Mouse (Mus musculus): ENCODE measurements around the gene Fam219a. TPM values are rescaled to one million over a fixed set of nuclear protein-coding genes. Genes with fewer than 3 reads are reported as not detected.
A peak's percentile ranks its signal among the peaks of the same experiment; 100 is the strongest.

The Fam219a gene
- total RNA-seq (2021): 100 to 1,000 TPM; 159 to 163 TPM
- long read RNA-seq, transcript Fam219a-203 (6 exons, 3,357 nt): major isoform, 9 of 33 reads
- long read RNA-seq, partial matches to known transcripts: 0 of 33 reads
- long read RNA-seq, other reads (novel, unspliced or antisense): 22 of 33 reads

DNA sequence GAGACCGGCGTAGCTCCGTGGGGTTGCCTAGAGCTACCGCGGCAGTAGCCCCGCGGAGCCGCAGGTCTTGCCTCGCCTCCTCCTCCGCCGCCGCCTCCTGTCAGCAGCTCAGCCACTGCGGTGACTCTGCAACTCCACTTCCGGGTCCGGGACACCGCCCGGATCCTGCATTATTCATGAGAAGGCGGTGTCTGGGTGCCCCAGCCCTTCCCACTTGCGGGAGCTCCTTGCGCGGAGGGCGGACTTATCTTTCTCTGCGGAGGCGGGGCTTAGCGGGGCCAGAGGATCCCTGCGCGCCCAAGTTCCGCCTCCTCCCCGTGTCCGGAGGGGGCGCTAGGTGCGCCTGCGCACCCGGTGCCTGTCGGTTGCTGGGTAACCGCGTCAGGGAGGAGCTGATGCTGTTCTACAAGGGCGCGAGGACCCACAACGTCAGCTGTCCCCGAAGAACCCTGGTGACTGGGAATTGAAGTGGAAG is at the start of gene Fam219a, which contains the start of gene Dnaic1:
TSS of gene Fam219a (minus strand) at position 128 of the 475 bp plus-strand sequence.
TSS of gene Dnaic1 (plus strand) at position 365 of the 475 bp plus-strand sequence.
- DNase-seq (ENCODE audit: low spot score in 2 of 2): peak; percentile 99

DNA sequence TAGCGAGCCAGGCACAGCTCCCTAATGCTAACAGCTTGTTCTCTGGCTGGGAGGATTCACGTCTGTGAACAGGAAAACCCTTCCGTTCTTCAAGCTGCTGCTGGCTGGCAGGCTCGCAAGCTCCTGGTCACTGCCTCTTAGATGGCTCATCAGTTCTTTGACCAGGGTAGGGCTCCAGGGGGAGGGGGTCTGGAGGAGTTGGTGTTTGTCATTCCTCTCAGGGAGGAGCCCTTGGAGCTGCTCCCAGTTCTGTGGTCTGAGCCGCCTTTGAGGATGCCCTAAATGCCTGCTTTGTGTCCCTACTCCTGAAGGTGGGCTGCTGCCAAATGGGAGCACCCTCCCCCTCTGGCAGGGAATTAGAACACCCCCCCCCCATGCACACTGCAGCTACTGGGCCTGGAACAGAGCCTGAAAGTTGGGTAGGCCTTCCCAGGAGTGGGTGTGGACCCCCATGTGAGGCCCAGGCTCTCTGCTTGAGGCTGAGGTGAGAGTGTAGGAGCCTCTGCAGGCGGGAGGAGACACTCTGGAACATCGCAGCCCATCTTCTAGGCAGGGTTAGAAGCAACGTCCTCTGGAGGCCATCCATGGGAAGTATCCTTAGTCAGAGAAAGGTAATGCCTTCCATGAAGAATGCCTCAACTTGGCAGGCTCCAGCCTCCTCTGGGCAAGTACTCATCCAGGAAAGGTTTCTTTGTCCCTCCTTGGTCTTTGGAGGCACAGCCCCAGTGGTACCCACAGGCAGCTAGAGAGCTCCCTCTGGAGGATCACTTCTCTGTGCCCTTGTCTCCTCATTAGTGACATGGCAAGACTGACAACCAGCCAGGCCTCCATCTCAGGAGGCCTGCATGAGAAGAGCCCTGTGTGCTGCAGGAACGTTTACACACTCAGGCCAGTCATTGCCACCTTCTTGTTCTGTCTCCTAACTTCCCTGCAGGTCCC is 46.6 kb upstream of the Fam219a start:
- peak; percentile 64 to 87 for DNase-seq (ENCODE audit: low spot score in 2 of 2)

DNA sequence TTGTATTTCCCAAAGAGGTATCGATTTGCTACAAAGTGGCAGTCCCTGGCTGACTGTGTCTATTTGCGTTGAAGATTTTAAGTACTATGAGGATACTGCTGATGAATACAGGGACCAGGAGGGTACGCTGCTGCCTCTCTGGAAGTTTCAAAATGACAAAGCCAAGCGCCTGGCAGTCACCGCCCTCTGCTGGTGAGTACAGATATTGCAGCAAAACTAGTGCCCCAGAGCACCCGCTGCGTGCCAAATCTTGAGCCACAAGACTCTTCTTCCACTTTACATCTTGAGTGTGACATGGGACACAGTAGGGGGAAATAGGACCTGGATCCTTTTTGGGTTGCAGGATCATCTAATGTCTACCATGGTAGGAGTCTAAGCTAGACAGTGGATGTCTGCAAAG is 44.8 kb upstream of the Fam219a start:
- DNase-seq (ENCODE audit: low spot score in 2 of 2): peak; percentile 78 to 94

DNA sequence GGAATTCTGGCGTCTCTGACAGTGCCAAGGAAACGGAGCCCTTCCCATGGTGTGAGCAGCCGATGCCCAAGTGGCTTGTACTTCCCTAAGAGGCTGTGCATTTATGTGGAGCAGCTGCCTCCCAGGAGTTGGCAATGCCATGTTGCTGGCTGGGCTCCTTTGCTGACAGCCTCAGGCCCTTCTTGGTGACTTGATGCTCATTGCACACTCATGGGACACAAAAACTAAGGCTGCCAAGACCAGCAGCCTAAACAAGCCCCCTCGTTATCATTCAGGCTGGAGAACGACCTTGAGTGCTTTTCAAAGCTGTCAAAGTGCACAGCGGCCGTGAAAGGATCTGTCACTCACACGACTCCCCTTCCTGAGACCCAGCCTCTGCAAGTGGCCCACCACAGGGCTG is 42.8 kb upstream of the Fam219a start:
- DNase-seq (ENCODE audit: low spot score in 2 of 2): no peak

DNA sequence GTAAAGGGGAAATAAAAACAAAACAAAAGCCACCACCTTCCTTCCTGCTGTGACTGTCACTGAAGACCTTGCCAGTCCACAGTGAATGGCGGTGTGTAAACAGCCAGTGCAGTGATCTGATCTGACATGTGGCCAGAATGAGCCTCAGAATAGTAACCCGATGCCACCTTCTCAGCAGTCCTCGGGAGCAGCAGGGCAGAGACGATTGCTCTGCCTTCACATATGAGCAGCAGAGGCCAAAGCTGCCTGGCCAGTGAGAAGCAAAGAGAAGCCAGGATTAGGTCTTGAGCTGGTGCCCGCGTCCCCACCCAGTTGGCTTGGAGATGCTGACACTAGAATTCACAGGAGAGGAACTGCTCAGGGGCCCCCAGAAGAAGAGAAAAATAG is 41.2 kb upstream of the Fam219a start:
- DNase-seq (ENCODE audit: low spot score in 2 of 2): no peak

DNA sequence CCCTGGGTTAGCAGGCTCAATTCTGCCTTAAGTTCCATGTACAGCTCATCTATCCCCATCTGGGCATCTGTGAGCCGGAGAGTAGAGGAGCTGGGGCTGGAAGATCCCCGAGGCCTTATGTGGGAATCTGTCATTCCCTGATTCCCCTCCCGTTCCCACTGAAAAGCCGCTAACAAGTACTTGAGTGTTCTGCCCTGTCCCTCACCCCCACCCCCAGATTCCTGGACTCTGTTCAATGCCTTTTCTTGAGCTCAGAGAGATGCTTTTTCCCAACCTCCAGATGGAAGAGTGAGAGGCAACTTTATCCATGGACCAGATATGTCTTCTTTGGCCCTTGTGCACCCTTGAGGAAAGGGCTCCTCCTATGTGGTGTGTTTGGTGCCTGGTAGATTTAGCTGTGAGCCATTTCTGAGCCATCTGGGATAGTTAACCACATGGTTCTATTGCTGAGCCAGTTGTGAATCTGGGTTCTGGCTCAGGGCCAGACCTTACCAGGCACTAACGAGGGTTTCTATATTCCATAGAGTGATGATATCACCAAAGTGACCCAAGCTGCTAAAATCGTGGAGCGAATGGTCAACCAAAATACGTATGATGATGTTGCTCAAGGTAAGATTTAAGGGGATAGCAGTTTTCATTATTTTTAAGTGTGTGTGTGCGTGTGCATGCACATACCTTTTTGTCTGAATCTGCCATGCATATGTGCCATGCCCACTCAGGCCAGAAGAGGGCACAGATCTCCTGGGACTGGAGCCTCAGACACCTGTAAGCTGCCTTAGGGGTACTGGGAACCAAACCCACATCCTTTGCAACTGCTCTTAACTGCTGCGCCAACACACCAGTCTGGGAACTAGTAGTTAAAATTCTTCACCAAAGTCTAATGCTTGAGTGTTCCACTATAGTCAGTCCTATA is 40.6 kb upstream of the Fam219a start:
- DNase-seq (ENCODE audit: low spot score in 2 of 2): peak in 1 of 2 experiments; percentile 45

DNA sequence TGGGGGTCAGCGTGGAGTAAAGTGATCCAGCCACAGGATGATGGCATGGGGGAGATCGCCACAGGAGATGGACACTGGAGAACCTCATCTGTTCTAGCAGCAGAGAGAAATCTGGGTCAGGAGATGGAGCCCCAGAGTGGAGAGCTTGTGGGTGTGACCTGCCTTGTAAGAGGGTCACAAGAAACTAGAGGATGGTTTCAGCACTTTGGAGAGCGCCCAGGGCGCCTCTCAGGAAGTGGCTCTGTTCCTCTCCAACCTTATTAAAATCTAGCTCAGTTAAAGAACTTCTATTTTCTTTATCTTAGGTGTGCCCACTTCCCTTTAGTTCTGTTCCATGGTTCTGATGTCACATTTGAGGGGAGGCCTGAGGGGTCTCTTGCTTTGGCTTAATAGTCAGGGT is 37.4 kb upstream of the Fam219a start:
- no peak for DNase-seq (ENCODE audit: low spot score in 2 of 2)

DNA sequence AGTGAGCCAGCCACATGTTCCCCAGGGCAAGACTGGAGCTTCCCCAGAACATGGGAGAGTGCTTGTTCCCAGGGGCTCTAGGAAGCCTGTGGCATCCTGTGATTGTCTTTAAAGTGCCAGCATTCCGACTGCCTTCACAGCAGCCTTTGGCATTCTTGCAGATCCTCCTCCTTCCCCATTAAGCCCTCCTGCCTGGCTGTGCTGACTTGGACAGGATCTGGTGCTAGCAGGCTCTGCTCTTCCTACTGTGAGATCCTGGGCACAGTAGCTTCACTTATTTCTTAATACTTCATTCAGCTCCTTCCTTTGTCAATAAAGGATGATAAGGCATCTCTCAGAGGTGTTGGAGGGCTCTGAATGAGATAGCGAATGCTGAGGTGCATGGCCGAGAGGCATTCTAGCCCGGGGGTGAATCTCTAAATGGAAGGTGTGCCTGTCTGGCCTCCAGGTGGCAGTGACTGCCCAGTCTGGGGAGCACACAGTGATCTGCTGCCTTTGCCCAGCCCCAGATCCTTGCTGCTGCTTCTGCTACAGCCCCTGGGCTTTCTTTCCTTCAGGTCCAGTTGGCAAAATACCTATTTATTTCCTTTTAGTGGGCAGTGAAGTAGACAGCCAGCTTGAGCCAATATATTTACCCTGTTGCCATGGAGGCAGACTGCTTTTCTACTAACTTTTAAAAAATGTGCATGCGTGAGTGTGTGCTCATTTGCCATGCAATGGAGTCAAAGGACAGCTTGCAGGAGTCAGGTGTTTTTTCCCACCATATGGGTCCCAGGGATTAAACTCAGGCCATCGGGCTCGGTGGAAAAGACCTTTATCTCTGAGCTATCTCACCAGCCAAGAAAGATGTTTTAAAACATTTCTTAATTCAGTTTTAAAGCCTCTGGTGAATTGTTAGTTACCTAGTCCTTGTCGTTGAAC is 35.4 kb upstream of the Fam219a start:
- no peak for DNase-seq (ENCODE audit: low spot score in 2 of 2)

DNA sequence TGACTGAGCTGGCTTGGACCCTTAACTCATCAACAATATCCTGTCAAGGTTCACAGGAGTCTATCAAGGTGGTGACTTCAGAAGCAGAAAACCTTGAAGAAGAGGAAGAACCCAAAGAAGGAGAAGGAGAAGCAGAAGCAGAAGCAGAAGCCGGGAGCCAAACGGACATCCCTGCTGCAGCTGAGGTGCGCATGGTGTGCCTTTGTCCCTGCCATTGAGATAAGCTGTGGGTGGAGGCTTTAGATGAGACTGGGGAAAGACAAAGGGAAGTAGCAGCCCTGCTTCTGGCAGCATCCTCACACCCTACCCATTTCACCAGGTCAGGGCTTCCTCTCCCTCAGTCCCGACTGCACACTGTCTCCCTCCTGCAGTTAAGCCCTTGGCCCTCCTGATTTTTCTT is 33.5 kb upstream of the Fam219a start:
- DNase-seq (ENCODE audit: low spot score in 2 of 2): no peak

DNA sequence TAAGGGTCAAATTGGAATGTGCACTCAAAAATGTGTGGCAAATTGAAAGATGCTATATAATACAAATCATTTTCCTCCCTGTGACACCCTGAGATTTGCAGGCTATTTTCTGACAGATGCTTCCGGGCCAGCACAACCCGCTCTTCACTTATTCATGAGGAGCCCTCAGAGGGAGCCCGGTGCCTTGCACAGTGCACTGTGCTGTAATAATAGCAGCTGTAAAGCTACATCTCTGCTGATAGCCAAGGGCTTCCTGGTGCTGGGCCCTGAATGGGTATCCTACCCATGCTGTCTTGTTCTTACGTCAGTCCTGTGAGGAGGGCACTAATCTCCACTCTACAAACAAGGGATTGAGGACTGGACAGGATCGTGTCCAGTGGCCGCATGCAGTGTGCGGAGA is 14.0 kb upstream of the Fam219a start:
- DNase-seq (ENCODE audit: low spot score in 2 of 2): no peak

DNA sequence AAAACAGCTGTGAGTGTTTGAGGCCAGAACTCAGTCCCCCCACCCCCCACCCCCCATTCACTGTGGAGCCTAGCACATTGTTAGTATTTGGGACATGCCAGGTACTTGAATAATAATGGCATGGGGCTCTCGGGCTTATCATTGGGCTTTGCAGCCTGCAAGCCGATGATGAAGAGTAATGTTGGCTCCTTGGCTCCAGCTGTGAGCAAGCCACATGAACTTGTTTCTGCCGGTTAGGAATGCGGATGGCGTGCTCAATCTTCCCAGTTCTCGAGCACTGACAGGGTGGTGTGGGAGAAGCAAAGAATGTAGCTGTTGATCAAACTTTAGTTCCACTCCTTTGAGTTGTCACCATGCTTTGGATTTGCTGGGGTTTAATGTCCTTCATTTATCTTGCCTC is 6.6 kb upstream of the Fam219a start:
- DNase-seq (ENCODE audit: low spot score in 2 of 2): no peak

DNA sequence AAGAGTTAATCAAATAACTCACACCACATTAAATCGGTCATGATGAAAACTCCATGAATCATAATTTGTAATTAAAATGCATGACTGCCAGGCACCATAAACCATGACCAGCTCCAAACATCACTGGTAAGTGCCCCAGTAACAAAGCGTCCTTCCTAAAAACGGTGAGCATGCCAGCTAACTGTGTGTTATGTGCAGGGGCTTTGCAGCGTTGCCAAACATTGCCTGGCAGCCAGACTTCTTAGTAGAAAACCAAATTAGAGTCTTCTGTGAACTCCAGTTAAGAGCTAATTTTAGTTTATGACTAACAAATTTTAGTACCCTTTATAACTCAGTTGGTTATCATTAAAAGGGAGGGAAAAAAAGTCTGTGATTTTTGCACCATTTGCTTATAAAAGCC is 4.2 kb upstream of the Fam219a start:
- DNase-seq (ENCODE audit: low spot score in 2 of 2): peak in 1 of 2 experiments; percentile 61

DNA sequence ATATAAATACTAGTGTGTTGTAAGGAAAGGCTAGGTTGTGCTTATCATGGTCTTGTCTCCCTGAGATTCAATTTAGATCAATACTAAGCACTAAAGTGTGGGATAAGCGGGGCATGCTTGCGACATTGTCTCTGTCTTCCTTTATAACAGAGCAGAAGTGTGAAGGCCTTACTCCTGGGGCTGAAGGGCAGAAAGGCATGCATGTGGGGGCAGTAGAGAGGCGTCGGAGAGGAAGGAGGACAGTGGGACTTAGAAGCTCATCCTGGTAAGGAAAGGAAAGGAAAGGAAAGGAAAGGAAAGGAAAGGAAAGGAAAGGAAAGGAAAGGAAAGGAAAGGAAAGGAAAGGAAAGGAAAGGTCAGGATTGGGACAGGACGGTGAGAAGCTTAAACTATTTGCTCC is 2.2 kb upstream of the Fam219a start:
- no peak for DNase-seq (ENCODE audit: low spot score in 2 of 2)

DNA sequence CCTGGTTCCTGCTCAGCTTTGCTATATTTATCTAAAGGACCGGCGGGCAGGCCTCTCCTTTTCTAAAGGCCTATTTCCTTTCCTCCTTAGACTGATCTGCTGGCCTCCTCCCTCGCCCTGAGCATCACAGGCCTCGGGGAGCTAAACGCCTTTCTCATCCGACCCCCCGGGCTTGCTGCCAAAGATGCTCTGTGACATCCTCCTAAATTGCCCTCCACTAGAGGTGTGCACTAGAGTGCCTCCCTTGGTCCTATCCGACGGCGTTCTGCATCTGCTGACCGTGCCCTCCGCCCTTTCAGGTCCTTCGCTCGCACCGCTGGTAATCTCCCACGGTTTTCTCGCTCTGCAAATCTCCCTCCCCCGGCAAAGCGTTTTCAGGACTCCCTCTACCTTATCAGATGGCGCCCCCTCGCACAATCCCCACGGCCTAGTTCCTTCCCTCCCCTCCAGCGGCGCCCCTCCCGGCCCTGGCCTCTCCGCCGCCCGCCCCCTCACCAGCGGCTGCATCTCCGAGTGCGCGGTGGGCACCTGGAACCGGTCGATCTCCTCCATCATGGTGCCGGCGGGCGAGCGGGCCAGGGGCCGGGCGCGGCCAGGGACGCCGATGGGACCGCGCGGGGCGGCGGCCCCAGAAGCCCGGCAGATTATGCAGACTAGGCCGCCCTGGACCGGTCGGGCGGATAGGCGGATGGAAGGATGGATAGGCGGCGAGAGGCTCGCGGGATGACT is 492 bp downstream of the Fam219a start:
- peak; percentile 48 to 54 for DNase-seq (ENCODE audit: low spot score in 2 of 2)

DNA sequence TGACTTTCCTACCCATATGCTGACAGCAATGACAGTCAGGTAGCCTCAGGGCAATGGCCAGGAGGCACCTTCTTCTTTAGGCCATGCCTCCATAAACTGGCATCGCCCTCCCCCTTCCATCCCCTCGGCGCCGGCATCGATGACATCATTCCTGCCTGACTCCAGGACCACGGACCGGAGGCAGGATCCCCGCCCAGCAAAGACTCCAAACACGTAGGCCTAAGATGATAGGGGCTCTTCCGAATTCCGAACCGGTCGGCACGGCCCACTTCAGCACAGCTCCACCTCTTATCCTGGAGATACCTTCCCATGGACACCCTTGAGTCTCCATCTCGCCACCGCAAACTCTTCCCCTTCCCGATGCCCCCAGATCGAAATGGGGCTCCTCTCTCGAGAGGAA is 1.1 kb downstream of the Fam219a start:
- DNase-seq (ENCODE audit: low spot score in 2 of 2): peak in 1 of 2 experiments; percentile 44

DNA sequence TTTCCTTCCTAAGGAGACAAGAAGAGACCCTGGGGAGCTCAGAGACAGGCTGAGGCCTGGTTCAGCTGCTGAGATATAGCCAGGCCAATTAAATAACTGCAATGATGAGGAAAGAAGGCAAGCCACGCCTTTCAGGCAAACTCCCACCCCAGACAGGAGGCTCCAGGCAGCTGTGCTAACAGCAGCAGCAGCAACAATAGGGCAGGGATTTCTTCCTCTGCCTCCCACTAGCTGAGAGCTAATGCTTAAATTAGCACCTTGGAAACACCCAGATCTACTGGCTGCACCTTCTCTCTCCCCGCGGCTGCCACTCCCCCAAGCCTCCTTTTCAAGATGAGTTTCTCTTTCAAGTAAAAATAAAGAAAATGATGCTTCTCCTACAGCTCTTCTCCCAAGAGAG is 3.2 kb downstream of the Fam219a start:
- no peak for DNase-seq (ENCODE audit: low spot score in 2 of 2)

DNA sequence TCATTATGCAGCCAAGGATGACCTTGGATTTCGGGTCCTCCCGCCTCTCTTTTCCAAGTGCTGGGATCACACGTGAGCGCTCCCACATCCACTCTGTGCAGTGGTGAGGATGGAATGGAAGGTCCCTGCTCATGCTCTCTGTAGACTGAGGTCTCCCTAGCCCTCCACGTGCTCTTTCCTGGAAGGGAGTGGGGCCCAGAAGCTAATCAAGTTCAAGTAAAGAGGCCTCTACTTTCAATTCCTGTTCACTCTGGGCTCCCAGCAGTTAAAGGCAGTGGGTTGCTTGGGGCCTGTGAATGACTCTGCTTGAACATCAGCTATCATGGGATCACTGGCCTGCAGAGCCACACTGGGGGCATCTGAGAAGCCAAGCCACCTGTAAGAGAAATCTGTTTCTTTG is 6.0 kb downstream of the Fam219a start:
- no peak for DNase-seq (ENCODE audit: low spot score in 2 of 2)

DNA sequence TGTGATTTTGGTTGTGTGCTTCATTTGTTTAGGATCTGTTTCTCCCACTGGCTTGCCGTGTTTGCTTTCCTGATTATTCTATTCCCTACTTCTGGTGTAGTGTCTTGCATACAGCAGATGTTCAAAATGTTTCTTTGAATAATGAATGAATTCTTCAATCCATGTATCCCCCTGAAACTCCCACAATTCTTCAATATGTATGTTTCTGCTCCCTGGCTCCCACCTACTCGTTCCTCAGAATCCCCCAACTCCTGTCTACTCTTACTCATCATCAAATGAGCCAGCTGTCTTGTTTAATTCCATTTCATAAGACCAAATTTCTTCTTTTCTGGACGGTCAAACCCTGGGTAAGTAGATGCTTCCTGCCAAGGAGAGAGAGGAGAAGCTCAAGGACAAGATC is 12.2 kb downstream of the Fam219a start:
- peak in 1 of 2 experiments; percentile 42 for DNase-seq (ENCODE audit: low spot score in 2 of 2)

DNA sequence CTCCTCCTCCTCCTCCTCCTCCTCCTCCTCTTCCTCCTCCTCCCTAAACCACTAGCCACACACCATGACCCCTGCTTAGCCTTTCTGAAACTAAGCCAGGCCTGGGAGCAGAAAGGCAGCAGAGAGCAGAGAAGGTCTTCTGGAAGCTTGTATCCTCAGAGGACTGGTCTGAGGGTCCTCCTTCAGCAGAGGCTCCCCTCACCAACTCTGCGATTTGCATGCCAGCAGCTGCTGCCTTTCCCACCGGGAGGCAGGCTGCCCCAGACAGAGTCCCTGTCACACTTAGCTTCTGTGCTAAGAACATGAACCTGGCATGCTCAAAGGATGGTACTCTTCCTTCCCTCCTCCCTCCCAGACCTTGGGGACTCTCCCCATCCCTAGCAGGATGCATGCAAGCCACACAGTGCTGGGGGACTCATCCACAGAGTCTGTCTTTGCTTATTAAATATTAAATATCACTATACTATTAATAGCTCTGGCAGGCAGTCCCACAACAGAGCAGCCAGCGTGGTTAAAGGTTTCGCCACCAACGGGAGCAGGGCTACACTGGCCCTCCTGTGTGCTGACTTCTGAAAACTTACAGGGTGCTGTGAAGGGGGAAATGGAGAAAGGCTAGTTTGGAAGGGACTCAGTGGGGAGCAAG is 12.9 kb downstream of the Fam219a start:
- no peak for DNase-seq (ENCODE audit: low spot score in 2 of 2)

All from layer of hippocampus, adult 18-20 months (tissue).